Mouse (Mus musculus): ENCODE results near the gene Hscb.
"Not testable (repeated sequence)": the region's sequence is repeated elsewhere in the genome, so short reads cannot be mapped to it uniquely, and the experiment has no call there.

GRCm38 (mm10) chr5:110878526-110878925 lies 38.9 kb upstream of the Hscb start:
- TF ChIP-seq CTCF, EP300 (IDR thresholded peaks at IDR 0.05; ENCODE audit: low read depth): not testable (repeated sequence)
